Mouse (Mus musculus): ENCODE data around the gene Smagp. TPM values are rescaled to one million over a fixed set of nuclear protein-coding genes. Genes with fewer than 3 reads are reported as not detected.

The Smagp gene
- polyA plus RNA-seq (2014; fragmentation: Nextera tagmentation; extraction: Ambion mirVana), result 33.3 and 36.8 TPM in 2 replicates

DNA sequence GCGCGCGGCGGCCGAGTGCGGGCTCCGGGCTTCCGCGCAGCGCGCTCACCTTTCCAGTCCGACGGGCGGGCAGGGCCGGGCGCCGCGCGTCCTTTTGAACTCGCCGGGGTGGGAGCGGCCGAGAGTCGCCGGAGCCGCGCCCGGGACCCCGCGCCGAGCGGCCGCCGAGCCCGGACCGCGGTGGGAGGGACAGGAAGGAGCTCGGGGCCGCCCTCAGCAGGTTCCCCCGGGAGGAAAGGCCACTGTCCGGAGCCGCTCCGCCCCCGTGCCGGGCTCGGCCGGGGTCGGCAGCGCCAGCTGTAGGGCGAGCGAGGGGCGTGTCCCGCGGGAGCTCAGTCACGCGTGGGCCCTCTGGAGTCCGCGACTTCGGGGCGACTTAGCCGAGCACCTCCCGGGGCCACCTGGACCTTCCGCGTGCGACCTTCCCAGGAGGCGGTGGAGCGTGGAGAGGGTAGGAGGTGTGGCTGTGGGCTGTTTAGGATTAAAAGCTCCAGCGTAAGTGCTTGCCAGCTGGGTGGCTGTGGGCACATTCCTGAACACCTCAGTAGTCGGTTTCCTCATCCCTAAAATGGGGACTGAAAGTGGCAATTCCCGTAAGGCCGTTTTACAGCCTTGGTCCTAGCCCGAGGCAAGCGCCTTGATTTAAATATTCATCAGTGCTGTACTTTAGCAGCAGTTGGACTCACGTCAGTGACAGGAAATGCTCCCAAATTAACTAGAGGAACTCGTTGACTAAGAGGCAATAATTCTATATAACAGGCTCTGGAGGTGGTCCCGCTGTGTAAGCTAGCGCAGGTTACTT lies at the start of gene Smagp:
Smagp (minus strand) TSS at position 241 of the 802 bp plus-strand sequence.
- Histone ChIP-seq H3K9ac (replicated peaks; ENCODE audit: low read depth, low read length) (peak within 1 kb of the TSS; percentile 48), H3K9me3 (ENCODE audit: control insufficient read depth, low read depth, low read length) (no peaks in the 10 kb centered on the region), H3K27ac (ENCODE audit: low read length) (0 out of 2 replicates have a peak within 1 kb of the TSS, but pooled peaks have one; percentile 11), H3K36me3 (ENCODE audit: control insufficient read depth, insufficient read depth, low read length) (no peaks in the 10 kb centered on the region), H3K4me3 (ENCODE audit: low read depth, low read length) (peak within 1 kb of the TSS; percentile 47), H3K4me1 (ENCODE audit: control insufficient read depth, insufficient read depth, low read length) (no peaks in the 10 kb centered on the region), H3K4me2 (replicated peaks; ENCODE audit: low read depth, low read length) (peak within 1 kb of the TSS; percentile 88), H3K27me3 (ENCODE audit: control insufficient read depth, insufficient read depth, low read length) (peaks cover 12% of the 10 kb centered on the region)
- ATAC-seq (ENCODE audit: insufficient number of reproducible peaks, insufficient read depth, low FRiP score, low read depth), result peak; percentile 46
- WGBS, result under 1% methylated on average over 65 of the region's 77 CpGs

DNA sequence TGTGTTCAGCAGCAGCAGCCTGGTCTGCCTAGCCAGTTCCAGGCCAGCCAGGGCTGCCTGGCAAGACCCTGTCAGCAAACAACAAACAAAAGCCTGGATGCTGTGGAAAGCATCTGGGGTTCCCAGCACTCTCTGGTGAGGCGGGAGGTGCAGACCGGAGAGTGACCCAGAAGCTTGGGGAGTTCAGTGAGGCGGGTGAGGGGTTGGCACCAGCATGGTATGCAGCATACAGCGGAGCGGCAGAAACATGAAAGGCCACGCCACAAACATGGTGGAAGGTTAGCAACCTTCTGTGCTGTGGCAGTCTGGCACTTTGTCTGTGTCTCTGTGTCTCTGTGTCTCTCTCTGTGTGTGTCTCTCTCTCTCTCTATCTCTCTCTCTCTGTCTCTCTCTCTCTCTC lies 49.7 kb upstream of the Smagp start:
- WGBS, result 80% methylated on average over 6 of the region's 6 CpGs
- H3K27me3 ChIP-seq (ENCODE audit: control insufficient read depth, insufficient read depth, low read length), result no peaks in the 10 kb centered on the region
- peaks cover 11% of the 10 kb centered on the region for H3K9me3 ChIP-seq (ENCODE audit: control insufficient read depth, low read depth, low read length)
- no peak overlapping the region for H3K4me3 ChIP-seq (ENCODE audit: low read depth, low read length)
- no peak overlapping the region for H3K9ac ChIP-seq (replicated peaks; ENCODE audit: low read depth, low read length)
- H3K4me2 ChIP-seq (replicated peaks; ENCODE audit: low read depth, low read length), result no peak overlapping the region
- H3K36me3 ChIP-seq (ENCODE audit: control insufficient read depth, insufficient read depth, low read length), result no peaks in the 10 kb centered on the region
- no peak overlapping the region for H3K27ac ChIP-seq (ENCODE audit: low read length)
- ATAC-seq (ENCODE audit: insufficient number of reproducible peaks, insufficient read depth, low FRiP score, low read depth), result no peak
- peaks cover 6% of the 10 kb centered on the region for H3K4me1 ChIP-seq (ENCODE audit: control insufficient read depth, insufficient read depth, low read length)

- no peak overlapping the region for H3K4me3 ChIP-seq (ENCODE audit: low read depth, low read length)
These were observed 49.1 kb upstream of the Smagp start for GRCm38 (mm10) chr15:100685849-100686248.

GRCm38 (mm10) chr15:100685255-100685654 lies 48.5 kb upstream of the Smagp start:
- Histone ChIP-seq H3K9ac (replicated peaks; ENCODE audit: low read depth, low read length) (no peak overlapping the region), H3K4me3 (ENCODE audit: low read depth, low read length) (no peak overlapping the region), H3K27me3 (ENCODE audit: control insufficient read depth, insufficient read depth, low read length) (no peaks in the 10 kb centered on the region), H3K9me3 (ENCODE audit: control insufficient read depth, low read depth, low read length) (peaks cover 4% of the 10 kb centered on the region), H3K4me1 (ENCODE audit: control insufficient read depth, insufficient read depth, low read length) (peaks cover 6% of the 10 kb centered on the region), H3K27ac (ENCODE audit: low read length) (no peak overlapping the region), H3K4me2 (replicated peaks; ENCODE audit: low read depth, low read length) (no peak overlapping the region), H3K36me3 (ENCODE audit: control insufficient read depth, insufficient read depth, low read length) (no peaks in the 10 kb centered on the region)
- WGBS, result 22% methylated on average over 13 of the region's 13 CpGs
- no peak for ATAC-seq (ENCODE audit: insufficient number of reproducible peaks, insufficient read depth, low FRiP score, low read depth)

More at GRCm38 (mm10) chr15:100685849-100686248, 49.1 kb upstream of the Smagp start:
- Histone ChIP-seq H3K4me2 (replicated peaks; ENCODE audit: low read depth, low read length) (no peak overlapping the region), H3K9ac (replicated peaks; ENCODE audit: low read depth, low read length) (no peak overlapping the region), H3K27ac (ENCODE audit: low read length) (no peak overlapping the region), H3K36me3 (ENCODE audit: control insufficient read depth, insufficient read depth, low read length) (no peaks in the 10 kb centered on the region), H3K9me3 (ENCODE audit: control insufficient read depth, low read depth, low read length) (peaks cover 10% of the 10 kb centered on the region), H3K4me1 (ENCODE audit: control insufficient read depth, insufficient read depth, low read length) (peaks cover 6% of the 10 kb centered on the region), H3K27me3 (ENCODE audit: control insufficient read depth, insufficient read depth, low read length) (no peaks in the 10 kb centered on the region)
- WGBS, result 80% methylated on average over 8 of the region's 8 CpGs
- no peak for ATAC-seq (ENCODE audit: insufficient number of reproducible peaks, insufficient read depth, low FRiP score, low read depth)

DNA sequence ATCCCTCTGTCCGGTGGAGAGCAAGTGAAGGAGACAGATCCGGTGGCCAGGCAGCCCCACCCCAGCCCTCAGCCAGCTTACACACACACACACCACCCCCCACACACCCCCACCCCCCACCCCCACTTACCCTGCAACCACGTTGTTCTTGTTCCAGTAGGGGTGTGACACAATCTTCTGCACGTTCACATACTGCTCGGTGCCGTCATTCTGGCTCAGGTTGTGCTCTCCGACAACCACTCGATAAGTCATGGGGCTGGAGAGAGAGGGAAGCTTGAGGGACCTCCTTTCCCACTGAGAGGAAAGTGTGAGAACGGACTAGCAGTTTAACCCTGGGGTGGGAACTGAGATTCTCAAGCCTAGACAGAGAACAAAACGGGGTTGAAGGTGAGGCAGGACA lies 47.7 kb upstream of the Smagp start:
- WGBS, result 49% methylated on average over 10 of the region's 10 CpGs
- H3K27ac ChIP-seq (ENCODE audit: low read length), result no peak overlapping the region
- no peaks in the 10 kb centered on the region for H3K27me3 ChIP-seq (ENCODE audit: control insufficient read depth, insufficient read depth, low read length)
- H3K4me3 ChIP-seq (ENCODE audit: low read depth, low read length), result no peak overlapping the region
- no peaks in the 10 kb centered on the region for H3K36me3 ChIP-seq (ENCODE audit: control insufficient read depth, insufficient read depth, low read length)
- 0 out of 2 replicates have a peak, but pooled peaks have one; percentile 19 for ATAC-seq (ENCODE audit: insufficient number of reproducible peaks, insufficient read depth, low FRiP score, low read depth)
- no peak overlapping the region for H3K9ac ChIP-seq (replicated peaks; ENCODE audit: low read depth, low read length)
- peaks cover 6% of the 10 kb centered on the region for H3K4me1 ChIP-seq (ENCODE audit: control insufficient read depth, insufficient read depth, low read length)
- no peak overlapping the region for H3K4me2 ChIP-seq (replicated peaks; ENCODE audit: low read depth, low read length)
- no peaks in the 10 kb centered on the region for H3K9me3 ChIP-seq (ENCODE audit: control insufficient read depth, low read depth, low read length)

DNA sequence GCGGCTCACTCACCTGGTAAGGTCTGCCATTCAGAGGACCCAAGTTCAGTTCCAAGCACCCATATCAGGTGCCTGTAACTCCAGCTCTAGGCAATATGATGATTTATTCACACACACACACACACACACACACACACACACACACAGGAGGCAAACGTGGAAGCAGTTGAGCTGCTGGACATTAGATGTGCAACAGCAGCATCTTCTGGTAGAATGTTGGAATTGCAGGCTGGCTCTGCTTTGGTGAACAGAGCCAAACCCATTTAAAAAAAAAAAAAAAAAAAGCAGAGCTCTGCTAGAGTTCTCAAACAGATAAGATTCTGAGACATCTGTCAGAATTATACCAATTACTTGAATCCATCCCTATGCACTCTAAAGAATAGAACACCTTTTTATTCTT lies 46.3 kb upstream of the Smagp start:
- Histone ChIP-seq H3K4me2 (replicated peaks; ENCODE audit: low read depth, low read length) (no peak overlapping the region), H3K4me1 (ENCODE audit: control insufficient read depth, insufficient read depth, low read length) (peaks cover 6% of the 10 kb centered on the region), H3K9me3 (ENCODE audit: control insufficient read depth, low read depth, low read length) (no peaks in the 10 kb centered on the region), H3K4me3 (ENCODE audit: low read depth, low read length) (no peak overlapping the region), H3K9ac (replicated peaks; ENCODE audit: low read depth, low read length) (no peak overlapping the region), H3K27me3 (ENCODE audit: control insufficient read depth, insufficient read depth, low read length) (no peaks in the 10 kb centered on the region), H3K27ac (ENCODE audit: low read length) (no peak overlapping the region), H3K36me3 (ENCODE audit: control insufficient read depth, insufficient read depth, low read length) (no peaks in the 10 kb centered on the region)
- 48% methylated on average over 2 of the region's 2 CpGs for WGBS
- no peak for ATAC-seq (ENCODE audit: insufficient number of reproducible peaks, insufficient read depth, low FRiP score, low read depth)

DNA sequence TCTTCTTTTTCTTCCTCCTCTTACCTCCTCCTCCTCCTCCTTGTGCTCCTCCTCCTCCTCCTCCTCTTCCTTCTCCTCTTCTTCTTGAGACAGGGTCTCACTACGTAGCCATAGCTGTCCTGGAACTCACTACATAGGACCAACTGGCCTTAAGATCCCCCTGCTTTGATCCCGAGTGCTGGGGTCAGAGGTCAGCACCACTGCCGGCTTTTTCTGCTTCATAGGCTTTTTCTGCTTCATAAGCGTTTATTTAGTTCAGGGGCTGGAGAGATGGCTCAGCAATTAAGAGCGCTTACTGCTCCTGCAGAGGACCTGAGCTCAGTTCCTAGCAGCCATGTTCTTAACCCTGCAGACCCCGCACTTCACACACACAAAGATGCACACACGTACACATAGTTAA lies 45.0 kb upstream of the Smagp start:
- whole genome bisulfite sequencing, result 39% methylated on average over 7 of the region's 7 CpGs

GRCm38 (mm10) chr15:100680381-100680780 lies 43.6 kb upstream of the Smagp start:
- Histone ChIP-seq H3K27ac (ENCODE audit: low read length) (no peak overlapping the region), H3K9me3 (ENCODE audit: control insufficient read depth, low read depth, low read length) (no peaks in the 10 kb centered on the region), H3K27me3 (ENCODE audit: control insufficient read depth, insufficient read depth, low read length) (no peaks in the 10 kb centered on the region), H3K4me2 (replicated peaks; ENCODE audit: low read depth, low read length) (no peak overlapping the region), H3K9ac (replicated peaks; ENCODE audit: low read depth, low read length) (no peak overlapping the region), H3K4me1 (ENCODE audit: control insufficient read depth, insufficient read depth, low read length) (0 out of 2 replicates have a peak, but pooled peaks cover 2% of the 10 kb centered on the region), H3K4me3 (ENCODE audit: low read depth, low read length) (no peak overlapping the region), H3K36me3 (ENCODE audit: control insufficient read depth, insufficient read depth, low read length) (no peaks in the 10 kb centered on the region)
- WGBS, result 43% methylated on average over 3 of the region's 3 CpGs
- ATAC-seq (ENCODE audit: insufficient number of reproducible peaks, insufficient read depth, low FRiP score, low read depth), result no peak

More for the DNA sequence above, 45.0 kb upstream of the Smagp start:
- Histone ChIP-seq H3K9me3 (ENCODE audit: control insufficient read depth, low read depth, low read length) (no peaks in the 10 kb centered on the region), H3K4me1 (ENCODE audit: control insufficient read depth, insufficient read depth, low read length) (no peaks in the 10 kb centered on the region), H3K36me3 (ENCODE audit: control insufficient read depth, insufficient read depth, low read length) (no peaks in the 10 kb centered on the region), H3K4me2 (replicated peaks; ENCODE audit: low read depth, low read length) (no peak overlapping the region), H3K9ac (replicated peaks; ENCODE audit: low read depth, low read length) (no peak overlapping the region), H3K27ac (ENCODE audit: low read length) (no peak overlapping the region), H3K4me3 (ENCODE audit: low read depth, low read length) (no peak overlapping the region), H3K27me3 (ENCODE audit: control insufficient read depth, insufficient read depth, low read length) (no peaks in the 10 kb centered on the region)
- ATAC-seq (ENCODE audit: insufficient number of reproducible peaks, insufficient read depth, low FRiP score, low read depth), result no peak
